Mouse (Mus musculus): ENCODE data around the gene Cyp1a1. TPM values are rescaled to one million over a fixed set of nuclear protein-coding genes. Genes with fewer than 3 reads are reported as not detected.
A peak's percentile ranks its signal among the peaks of the same experiment; 100 is the strongest.
"Not testable (repeated sequence)": the region's sequence is repeated elsewhere in the genome, so short reads cannot be mapped to it uniquely, and the experiment has no call there.

The Cyp1a1 gene
- polyA plus RNA-seq, 1 experiment from 2014 or later: 0.66 TPM

DNA sequence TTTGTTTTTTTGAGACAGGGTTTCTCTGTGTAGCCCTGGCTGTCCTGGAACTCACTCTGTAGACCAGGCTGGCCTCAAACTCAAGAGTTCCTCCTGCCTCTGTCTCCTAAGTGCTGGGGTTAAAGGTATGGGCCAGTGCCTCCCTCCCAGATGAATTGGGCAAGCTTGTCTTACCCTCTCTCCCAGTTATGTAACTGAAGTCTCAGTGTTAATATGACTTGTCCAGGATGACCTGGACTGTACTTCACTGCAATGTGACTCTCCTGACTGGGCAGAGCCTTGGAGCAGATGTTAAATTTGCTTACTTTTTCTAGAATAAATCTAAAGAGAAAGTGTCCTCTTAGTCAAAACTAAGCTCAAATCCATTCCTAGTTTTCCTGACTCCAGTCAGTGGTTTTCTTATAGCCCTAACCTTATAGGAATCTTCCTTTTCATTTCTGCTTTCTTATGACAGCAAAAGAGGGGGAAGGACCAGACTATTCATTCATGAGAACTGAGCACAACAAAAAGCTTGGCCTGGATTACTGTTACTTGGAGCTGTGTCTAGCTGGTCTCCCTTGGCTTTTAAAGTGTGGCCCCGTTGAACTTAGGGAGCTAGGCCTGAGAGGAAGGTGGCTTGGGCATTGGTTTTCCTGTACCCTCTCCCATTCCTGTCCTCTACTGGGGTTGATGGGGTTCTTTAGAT lies 10.9 kb downstream of the Cyp1a1 start:
- H3K27ac ChIP-seq (ENCODE audit: low read depth, low read length): no peak overlapping the region
- H3K4me2 ChIP-seq: no peak overlapping the region
- H3K9me3 ChIP-seq (ENCODE audit: control insufficient read depth, low read length): no peaks in the 10 kb centered on the region
- ATAC-seq (replicated peaks; ENCODE audit: low FRiP score) (no peak), DNase-seq (ENCODE audit: low spot score) (no peak)
- 58% methylated on average over 1 of the region's 1 CpGs for WGBS
- H3K36me3 ChIP-seq (ENCODE audit: control insufficient read depth, insufficient read depth, low read length): no peaks in the 10 kb centered on the region
- no peak overlapping the region for H3K4me3 ChIP-seq (ENCODE audit: low read depth, low read length)
- H3K9ac ChIP-seq (ENCODE audit: low read depth, low read length): no peak overlapping the region
- H3K27me3 ChIP-seq (replicated peaks; ENCODE audit: control insufficient read depth, insufficient read depth, low read length): peaks cover 36% of the 10 kb centered on the region
- peaks cover 15% of the 10 kb centered on the region for H3K4me1 ChIP-seq (replicated peaks; ENCODE audit: control insufficient read depth, insufficient read depth, low read length)

DNA sequence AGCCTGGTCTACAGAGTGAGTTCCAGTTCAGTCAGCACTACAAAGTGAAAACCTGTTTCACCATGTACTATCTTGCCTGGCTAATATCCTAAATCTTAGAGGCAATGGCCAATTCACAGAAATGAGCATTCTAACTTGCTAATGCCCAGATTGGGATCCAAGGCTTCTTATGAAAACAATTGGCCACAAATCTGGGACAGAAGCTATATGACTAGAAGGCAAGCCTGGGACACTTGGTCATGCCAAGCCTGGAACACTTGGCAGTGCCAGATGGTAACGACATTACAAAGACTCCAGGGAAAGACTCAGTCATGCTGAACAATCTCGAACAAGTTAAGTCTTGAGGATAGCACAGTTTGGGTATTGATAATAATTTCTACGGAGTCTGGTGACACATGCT lies 18.8 kb downstream of the Cyp1a1 start:
- WGBS: 87% methylated on average over 3 of the region's 3 CpGs
- H3K9me3 ChIP-seq (ENCODE audit: control insufficient read depth, low read length): 0 out of 2 replicates have a peak, but pooled peaks cover 5% of the 10 kb centered on the region
- no peaks in the 10 kb centered on the region for H3K4me1 ChIP-seq (replicated peaks; ENCODE audit: control insufficient read depth, insufficient read depth, low read length)
- DNase-seq (ENCODE audit: low spot score): no peak
- no peak overlapping the region for H3K4me3 ChIP-seq (ENCODE audit: low read depth, low read length)
- no peak for ATAC-seq (replicated peaks; ENCODE audit: low FRiP score)
- no peak overlapping the region for H3K9ac ChIP-seq (ENCODE audit: low read depth, low read length)
- H3K27me3 ChIP-seq (replicated peaks; ENCODE audit: control insufficient read depth, insufficient read depth, low read length): no peaks in the 10 kb centered on the region
- H3K27ac ChIP-seq (ENCODE audit: low read depth, low read length): no peak overlapping the region
- no peak overlapping the region for H3K4me2 ChIP-seq
- no peaks in the 10 kb centered on the region for H3K36me3 ChIP-seq (ENCODE audit: control insufficient read depth, insufficient read depth, low read length)

GRCm38 (mm10) chr9:57708068-57708719 lies 20.5 kb downstream of the Cyp1a1 start, which contains the start of gene Edc3:
TSS of gene Edc3 (plus strand) at chr9:57708540.
- Histone ChIP-seq H3K4me1 (replicated peaks; ENCODE audit: control insufficient read depth, insufficient read depth, low read length) (no peaks in the 10 kb centered on the region), H3K27ac (ENCODE audit: low read depth, low read length) (peak within 1 kb of the TSS; percentile 81), H3K9me3 (ENCODE audit: control insufficient read depth, low read length) (0 out of 2 replicates have a peak, but pooled peaks cover 5% of the 10 kb centered on the region), H3K4me2 (peak within 1 kb of the TSS; percentile 80), H3K9ac (ENCODE audit: low read depth, low read length) (peak within 1 kb of the TSS; percentile 91), H3K36me3 (ENCODE audit: control insufficient read depth, insufficient read depth, low read length) (peaks cover 4% of the 10 kb centered on the region; the same call in 1 of the 2 replicates), H3K27me3 (replicated peaks; ENCODE audit: control insufficient read depth, insufficient read depth, low read length) (no peaks in the 10 kb centered on the region), H3K4me3 (ENCODE audit: low read depth, low read length) (peak within 1 kb of the TSS; percentile 94)
- DNase-seq (ENCODE audit: low spot score): peak; percentile 91
- WGBS: under 1% methylated on average over 23 of the region's 23 CpGs
- ATAC-seq (replicated peaks; ENCODE audit: low FRiP score): peak; percentile 88

GRCm38 (mm10) chr9:57708720-57709274 lies 21.1 kb downstream of the Cyp1a1 start:
- DNase-seq (ENCODE audit: low spot score) (peak; percentile 52), ATAC-seq (replicated peaks; ENCODE audit: low FRiP score) (peak; percentile 81)
- Histone ChIP-seq H3K27ac (ENCODE audit: low read depth, low read length) (peak overlapping the region; percentile 81), H3K4me2 (peak overlapping the region; percentile 80), H3K36me3 (ENCODE audit: control insufficient read depth, insufficient read depth, low read length) (peaks cover 8% of the 10 kb centered on the region), H3K4me3 (ENCODE audit: low read depth, low read length) (peak overlapping the region; percentile 94), H3K4me1 (replicated peaks; ENCODE audit: control insufficient read depth, insufficient read depth, low read length) (no peaks in the 10 kb centered on the region), H3K27me3 (replicated peaks; ENCODE audit: control insufficient read depth, insufficient read depth, low read length) (no peaks in the 10 kb centered on the region), H3K9me3 (ENCODE audit: control insufficient read depth, low read length) (0 out of 2 replicates have a peak, but pooled peaks cover 5% of the 10 kb centered on the region), H3K9ac (ENCODE audit: low read depth, low read length) (peak overlapping the region; percentile 91)
- WGBS: 2% methylated on average over 39 of the region's 39 CpGs

DNA sequence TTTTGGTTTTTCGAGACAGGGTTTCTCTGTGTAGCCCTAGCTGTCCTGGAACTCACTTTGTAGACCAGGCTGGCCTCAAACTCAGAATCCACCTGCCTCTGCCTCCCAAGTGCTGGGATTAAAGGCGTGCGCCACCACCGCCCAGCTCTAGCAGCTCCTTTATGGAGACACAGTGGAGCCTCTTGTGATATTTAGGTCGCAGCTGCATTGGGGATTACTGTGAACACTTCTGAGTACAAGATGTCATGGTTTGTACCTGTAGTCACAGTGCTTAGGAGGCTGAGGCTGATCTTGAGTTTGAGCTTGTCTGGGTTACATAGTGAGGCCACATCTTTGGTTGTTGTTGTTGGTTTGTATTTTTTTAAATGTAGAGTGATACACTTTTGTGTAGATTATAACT lies 22.5 kb downstream of the Cyp1a1 start:
- peaks cover 16% of the 10 kb centered on the region for H3K36me3 ChIP-seq (ENCODE audit: control insufficient read depth, insufficient read depth, low read length)
- H3K27ac ChIP-seq (ENCODE audit: low read depth, low read length); ATAC-seq (replicated peaks; ENCODE audit: low FRiP score); H3K4me3 ChIP-seq (ENCODE audit: low read depth, low read length); H3K9ac ChIP-seq (ENCODE audit: low read depth, low read length); DNase-seq (ENCODE audit: low spot score); H3K4me2 ChIP-seq; H3K9me3 ChIP-seq (ENCODE audit: control insufficient read depth, low read length); H3K4me1 ChIP-seq (replicated peaks; ENCODE audit: control insufficient read depth, insufficient read depth, low read length); H3K27me3 ChIP-seq (replicated peaks; ENCODE audit: control insufficient read depth, insufficient read depth, low read length): not testable (repeated sequence)
- 86% methylated on average over 4 of the region's 5 CpGs for WGBS

GRCm38 (mm10) chr9:57712194-57712593 lies 24.5 kb downstream of the Cyp1a1 start:
- ATAC-seq (replicated peaks; ENCODE audit: low FRiP score): no peak
- Histone ChIP-seq H3K9me3 (ENCODE audit: control insufficient read depth, low read length) (0 out of 2 replicates have a peak, but pooled peaks cover 5% of the 10 kb centered on the region), H3K27me3 (replicated peaks; ENCODE audit: control insufficient read depth, insufficient read depth, low read length) (no peaks in the 10 kb centered on the region), H3K4me3 (ENCODE audit: low read depth, low read length) (no peak overlapping the region), H3K4me2 (no peak overlapping the region), H3K4me1 (replicated peaks; ENCODE audit: control insufficient read depth, insufficient read depth, low read length) (no peaks in the 10 kb centered on the region), H3K36me3 (ENCODE audit: control insufficient read depth, insufficient read depth, low read length) (peaks cover 29% of the 10 kb centered on the region), H3K9ac (ENCODE audit: low read depth, low read length) (no peak overlapping the region), H3K27ac (ENCODE audit: low read depth, low read length) (no peak overlapping the region)
- DNase-seq (ENCODE audit: low spot score): no peak
- WGBS: 65% methylated on average over 2 of the region's 2 CpGs

- H3K4me1 ChIP-seq (replicated peaks; ENCODE audit: control insufficient read depth, insufficient read depth, low read length): no peaks in the 10 kb centered on the region
These were observed 30.7 kb downstream of the Cyp1a1 start for GRCm38 (mm10) chr9:57718408-57718807.

DNA sequence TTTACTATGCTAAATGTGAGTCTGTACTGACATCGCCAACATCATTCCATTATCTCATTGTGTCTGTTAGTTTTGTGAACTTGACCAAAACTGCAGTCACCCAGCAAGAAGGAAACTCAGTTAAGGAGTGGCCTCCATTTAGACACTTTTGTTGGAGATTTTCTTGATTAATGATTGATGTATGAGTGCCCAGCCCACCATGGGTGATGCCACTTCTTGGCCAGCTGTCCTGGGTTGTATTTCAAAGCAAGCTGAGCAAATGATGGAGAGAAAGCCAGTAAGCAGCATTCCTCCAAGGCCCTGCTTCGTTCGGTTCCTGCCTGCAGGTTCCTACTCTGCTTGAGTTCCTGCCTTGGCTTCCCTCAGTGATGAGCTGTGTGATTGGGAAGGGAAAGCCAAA lies 33.0 kb downstream of the Cyp1a1 start:
- H3K4me3 ChIP-seq (ENCODE audit: low read depth, low read length): no peak overlapping the region
- H3K27me3 ChIP-seq (replicated peaks; ENCODE audit: control insufficient read depth, insufficient read depth, low read length): no peaks in the 10 kb centered on the region
- no peak overlapping the region for H3K9ac ChIP-seq (ENCODE audit: low read depth, low read length)
- H3K27ac ChIP-seq (ENCODE audit: low read depth, low read length): no peak overlapping the region
- ATAC-seq (replicated peaks; ENCODE audit: low FRiP score): no peak
- H3K9me3 ChIP-seq (ENCODE audit: control insufficient read depth, low read length): no peaks in the 10 kb centered on the region
- 87% methylated on average over 3 of the region's 3 CpGs for WGBS
- H3K4me1 ChIP-seq (replicated peaks; ENCODE audit: control insufficient read depth, insufficient read depth, low read length): no peaks in the 10 kb centered on the region
- no peak for DNase-seq (ENCODE audit: low spot score)
- H3K36me3 ChIP-seq (ENCODE audit: control insufficient read depth, insufficient read depth, low read length): peaks cover 24% of the 10 kb centered on the region
- H3K4me2 ChIP-seq: no peak overlapping the region

More at GRCm38 (mm10) chr9:57718408-57718807, 30.7 kb downstream of the Cyp1a1 start:
- H3K9ac ChIP-seq (ENCODE audit: low read depth, low read length): no peak overlapping the region
- no peak for DNase-seq (ENCODE audit: low spot score)
- ATAC-seq (replicated peaks; ENCODE audit: low FRiP score): no peak
- peaks cover 33% of the 10 kb centered on the region for H3K36me3 ChIP-seq (ENCODE audit: control insufficient read depth, insufficient read depth, low read length)
- H3K27ac ChIP-seq (ENCODE audit: low read depth, low read length): no peak overlapping the region
- H3K9me3 ChIP-seq (ENCODE audit: control insufficient read depth, low read length): no peaks in the 10 kb centered on the region
- H3K4me2 ChIP-seq: no peak overlapping the region
- WGBS: 89% methylated on average over 7 of the region's 7 CpGs
- H3K27me3 ChIP-seq (replicated peaks; ENCODE audit: control insufficient read depth, insufficient read depth, low read length): no peaks in the 10 kb centered on the region
- no peak overlapping the region for H3K4me3 ChIP-seq (ENCODE audit: low read depth, low read length)
